Mouse (Mus musculus): ENCODE results near the gene Bola3. TPM values are rescaled to one million over a fixed set of nuclear protein-coding genes. Genes with fewer than 3 reads are reported as not detected.
A peak's percentile ranks its signal among the peaks of the same experiment; 100 is the strongest.

Bola3 gene
- polyA plus RNA-seq, 2 experiments = 55.1 to 129 TPM

- H3K9me3 ChIP-seq (ENCODE audit: control insufficient read depth, low read length) = no peaks in the 10 kb centered on the region
- H3K4me2 ChIP-seq (replicated peaks; ENCODE audit: low read depth, low read length, severe bottlenecking) = peak overlapping the region; percentile 63
- 0 out of 2 replicates have a peak overlapping the region, but pooled peaks have one; percentile 50 for H3K27ac ChIP-seq (replicated peaks; ENCODE audit: low read depth, low read length)
- ATAC-seq (ENCODE audit: low FRiP score, low read depth) (peak; percentile 99), DNase-seq (ENCODE audit: low spot score) (peak; percentile 94)
- peaks cover 12% of the 10 kb centered on the region for H3K36me3 ChIP-seq (ENCODE audit: control insufficient read depth, insufficient read depth, low read length)
- peaks cover 14% of the 10 kb centered on the region; the same call in 1 of the 2 replicates for H3K4me1 ChIP-seq (ENCODE audit: control insufficient read depth, insufficient read depth, low read length)
- H3K4me3 ChIP-seq (replicated peaks; ENCODE audit: low read length) = peak overlapping the region; percentile 92
- under 1% methylated on average over 44 of the region's 52 CpGs for WGBS
- TF ChIP-seq POLR2A (IDR thresholded peaks at IDR 0.05; ENCODE audit: borderline replicate concordance, extremely low read depth, insufficient read depth, insufficient read length) = peak; percentile 60; the same call in 1 of the 2 replicates
- no peaks in the 10 kb centered on the region for H3K27me3 ChIP-seq (ENCODE audit: control insufficient read depth, insufficient read depth, low read length)
- peak overlapping the region; percentile 70 for H3K9ac ChIP-seq (ENCODE audit: low read depth, low read length, severe bottlenecking)
Observed at GRCm38 (mm10) chr6:83317108-83317741, 31.7 kb upstream of the Bola3 start.

- H3K9me3 ChIP-seq (ENCODE audit: control insufficient read depth, low read length) = no peaks in the 10 kb centered on the region
- H3K4me1 ChIP-seq (ENCODE audit: control insufficient read depth, insufficient read depth, low read length) = peaks cover 10% of the 10 kb centered on the region
- H3K9ac ChIP-seq (ENCODE audit: low read depth, low read length, severe bottlenecking) = no peak overlapping the region
- no peak overlapping the region for H3K4me3 ChIP-seq (replicated peaks; ENCODE audit: low read length)
- ATAC-seq (ENCODE audit: low FRiP score, low read depth) (no peak), DNase-seq (ENCODE audit: low spot score) (no peak)
- no peak overlapping the region for H3K27ac ChIP-seq (replicated peaks; ENCODE audit: low read depth, low read length)
- no peak for TF ChIP-seq POLR2A (IDR thresholded peaks at IDR 0.05; ENCODE audit: borderline replicate concordance, extremely low read depth, insufficient read depth, insufficient read length)
- no peak overlapping the region for H3K4me2 ChIP-seq (replicated peaks; ENCODE audit: low read depth, low read length, severe bottlenecking)
- no peaks in the 10 kb centered on the region for H3K36me3 ChIP-seq (ENCODE audit: control insufficient read depth, insufficient read depth, low read length)
- H3K27me3 ChIP-seq (ENCODE audit: control insufficient read depth, insufficient read depth, low read length) = no peaks in the 10 kb centered on the region
- WGBS = 69% methylated on average over 1 of the region's 1 CpGs
Observed at GRCm38 (mm10) chr6:83321927-83322326, 27.0 kb upstream of the Bola3 start.

- peaks cover 12% of the 10 kb centered on the region for H3K4me1 ChIP-seq (ENCODE audit: control insufficient read depth, insufficient read depth, low read length)
- H3K27ac ChIP-seq (replicated peaks; ENCODE audit: low read depth, low read length) = no peak overlapping the region
- no peak overlapping the region for H3K4me2 ChIP-seq (replicated peaks; ENCODE audit: low read depth, low read length, severe bottlenecking)
- H3K27me3 ChIP-seq (ENCODE audit: control insufficient read depth, insufficient read depth, low read length) = no peaks in the 10 kb centered on the region
- H3K9me3 ChIP-seq (ENCODE audit: control insufficient read depth, low read length) = no peaks in the 10 kb centered on the region
- H3K9ac ChIP-seq (ENCODE audit: low read depth, low read length, severe bottlenecking) = no peak overlapping the region
- DNase-seq (ENCODE audit: low spot score) = no peak
- WGBS = 51% methylated on average over 2 of the region's 2 CpGs
- ATAC-seq (ENCODE audit: low FRiP score, low read depth) = no peak
- no peak for TF ChIP-seq POLR2A (IDR thresholded peaks at IDR 0.05; ENCODE audit: borderline replicate concordance, extremely low read depth, insufficient read depth, insufficient read length)
- H3K4me3 ChIP-seq (replicated peaks; ENCODE audit: low read length) = no peak overlapping the region
- no peaks in the 10 kb centered on the region for H3K36me3 ChIP-seq (ENCODE audit: control insufficient read depth, insufficient read depth, low read length)
Observed at GRCm38 (mm10) chr6:83322794-83323193, 26.2 kb upstream of the Bola3 start.

- H3K27ac ChIP-seq (replicated peaks; ENCODE audit: low read depth, low read length) = no peak overlapping the region
- H3K9ac ChIP-seq (ENCODE audit: low read depth, low read length, severe bottlenecking) = no peak overlapping the region
- H3K4me2 ChIP-seq (replicated peaks; ENCODE audit: low read depth, low read length, severe bottlenecking) = no peak overlapping the region
- H3K4me1 ChIP-seq (ENCODE audit: control insufficient read depth, insufficient read depth, low read length) = peaks cover 12% of the 10 kb centered on the region
- TF ChIP-seq POLR2A (IDR thresholded peaks at IDR 0.05; ENCODE audit: borderline replicate concordance, extremely low read depth, insufficient read depth, insufficient read length) = no peak
- no peak overlapping the region for H3K4me3 ChIP-seq (replicated peaks; ENCODE audit: low read length)
- H3K27me3 ChIP-seq (ENCODE audit: control insufficient read depth, insufficient read depth, low read length) = no peaks in the 10 kb centered on the region
- H3K9me3 ChIP-seq (ENCODE audit: control insufficient read depth, low read length) = no peaks in the 10 kb centered on the region
- no peak for DNase-seq (ENCODE audit: low spot score)
- WGBS = 62% methylated on average over 8 of the region's 8 CpGs
- peaks cover 1% of the 10 kb centered on the region; the same call in 1 of the 2 replicates for H3K36me3 ChIP-seq (ENCODE audit: control insufficient read depth, insufficient read depth, low read length)
- no peak for ATAC-seq (ENCODE audit: low FRiP score, low read depth)
Observed at GRCm38 (mm10) chr6:83323652-83324419, 25.1 kb upstream of the Bola3 start.

DNA sequence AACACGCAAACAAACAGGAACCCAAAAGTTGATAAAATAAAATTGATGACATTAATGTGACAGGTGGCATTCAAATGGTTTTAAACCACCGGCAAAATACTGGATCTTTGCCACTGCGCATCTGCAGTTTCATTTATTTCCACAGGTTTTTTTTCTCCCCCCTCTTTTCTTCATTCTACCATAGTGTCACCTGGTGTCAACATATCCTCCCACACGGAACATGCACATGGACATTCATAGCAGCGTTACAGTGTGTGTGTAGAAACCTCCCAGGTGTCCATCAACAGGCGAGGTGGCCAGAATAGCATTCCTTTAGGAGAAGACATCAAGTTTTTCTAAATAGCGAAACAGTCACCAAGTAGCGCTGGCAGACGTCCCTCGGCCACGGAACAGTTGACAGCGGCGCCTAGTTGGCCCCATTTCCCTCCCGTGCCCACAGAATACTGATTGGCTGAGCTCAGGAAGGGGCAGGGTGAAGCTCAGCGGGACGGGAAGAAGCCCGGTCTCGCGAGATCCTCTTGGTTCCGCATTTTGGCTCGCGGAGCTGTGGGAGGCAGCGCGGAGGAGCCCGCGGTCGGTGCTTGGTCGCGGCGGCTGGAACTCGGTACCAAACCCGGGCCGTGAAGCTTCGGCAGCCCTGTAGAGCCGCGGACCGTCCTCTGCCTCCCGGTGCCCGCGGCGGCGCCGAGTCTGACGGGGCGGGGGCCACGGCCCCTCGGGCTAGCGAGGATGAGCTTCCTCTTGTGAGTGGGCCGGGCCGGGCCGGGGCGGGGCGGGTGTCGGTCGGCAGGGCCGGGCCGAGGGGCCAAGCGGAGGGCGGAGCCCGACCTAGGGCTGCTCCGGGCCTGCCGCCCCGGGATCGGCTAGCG, 23.2 kb upstream of the Bola3 start, which contains the start of the genes Mthfd2 and Mob1a:
Gene Mthfd2 (minus strand): TSS at position 384 of the 869 bp plus-strand sequence.
Gene Mob1a (plus strand): TSS at position 492 of the 869 bp plus-strand sequence.
- ATAC-seq (ENCODE audit: low FRiP score, low read depth) = peak; percentile 97
- DNase-seq (ENCODE audit: low spot score) = peak; percentile 98
- no peaks in the 10 kb centered on the region for H3K9me3 ChIP-seq (ENCODE audit: control insufficient read depth, low read length)
- TF ChIP-seq POLR2A (IDR thresholded peaks at IDR 0.05; ENCODE audit: borderline replicate concordance, extremely low read depth, insufficient read depth, insufficient read length) = 0 out of 2 replicates have a peak, but pooled peaks have one; percentile 65
- peaks cover 12% of the 10 kb centered on the region for H3K4me1 ChIP-seq (ENCODE audit: control insufficient read depth, insufficient read depth, low read length)
- no peaks in the 10 kb centered on the region for H3K27me3 ChIP-seq (ENCODE audit: control insufficient read depth, insufficient read depth, low read length)
- H3K36me3 ChIP-seq (ENCODE audit: control insufficient read depth, insufficient read depth, low read length) = peaks cover 19% of the 10 kb centered on the region
- H3K27ac ChIP-seq (replicated peaks; ENCODE audit: low read depth, low read length) = peak within 1 kb of the TSS; percentile 90
- H3K4me2 ChIP-seq (replicated peaks; ENCODE audit: low read depth, low read length, severe bottlenecking) = peak within 1 kb of the TSS; percentile 78
- peak within 1 kb of the TSS; percentile 86 for H3K4me3 ChIP-seq (replicated peaks; ENCODE audit: low read length)
- H3K9ac ChIP-seq (ENCODE audit: low read depth, low read length, severe bottlenecking) = peak within 1 kb of the TSS; percentile 93
- 1% methylated on average over 60 of the region's 65 CpGs for WGBS

Data from limb, embryonic 14.5 days (tissue).